Mouse (Mus musculus) myocyte (in vitro differentiated cells): ENCODE measurements around the gene Osbpl5. TPM values are rescaled to one million over a fixed set of nuclear protein-coding genes. Genes with fewer than 3 reads are reported as not detected.
A peak's percentile ranks its signal among the peaks of the same experiment; 100 is the strongest.

Experiments
- H3K27me3 ChIP-seq: one replicate; pipeline ENCODE4 v1.6.1; 2011; ENCODE audit not compliant: control insufficient read depth, insufficient read depth, insufficient read length
- H3K36me3 ChIP-seq: one replicate; pipeline ENCODE4 v1.6.1; 2011; ENCODE audit not compliant: control insufficient read depth, insufficient read depth
- H3K4me2 ChIP-seq: one replicate; pipeline ENCODE4 v1.6.1; 2011; ENCODE audit warnings: low read depth, control low read depth
- H3K4me3 ChIP-seq: one replicate; pipeline ENCODE4 v1.5.1; 2011; ENCODE audit warnings: mild to moderate bottlenecking, control low read depth, moderate library complexity
- H3K79me2 ChIP-seq: one replicate; pipeline ENCODE4 v1.6.1; 2011; ENCODE audit not compliant: control insufficient read depth, insufficient read depth
- H3ac ChIP-seq: one replicate; pipeline ENCODE4 v1.6.1; 2011; ENCODE audit not compliant: control insufficient read depth, insufficient read length
- CEBPB ChIP-seq: IDR thresholded peaks from 2 replicates; pipeline ENCODE4 v1.6.1; 2011; ENCODE audit warnings: mild to moderate bottlenecking, moderate library complexity; ENCODE audit not compliant: poor library complexity, insufficient read depth, severe bottlenecking
- E2F4 ChIP-seq: IDR thresholded peaks from one replicate; pipeline ENCODE4 v1.6.1; 2011; ENCODE audit warnings: mild to moderate bottlenecking, control low read depth, moderate library complexity; ENCODE audit not compliant: insufficient read depth
- MAX ChIP-seq: IDR thresholded peaks from one replicate; pipeline ENCODE4 v1.6.1; 2011; ENCODE audit warnings: low read depth, mild to moderate bottlenecking, control low read depth
- MYOD1 ChIP-seq, 3 experiments: IDR thresholded peaks; one replicate each; pipeline ENCODE4 v1.6.1; 2011; ENCODE audit warnings: control low read depth in 2 of 3, low read depth in 2 of 3, mild to moderate bottlenecking in 2 of 3, moderate library complexity in 1 of 3; ENCODE audit not compliant: insufficient read length in 2 of 3, control insufficient read depth in 1 of 3
- MYOG ChIP-seq, 3 experiments: IDR thresholded peaks; one replicate each; pipeline ENCODE4 v1.6.1; 2011; ENCODE audit warnings: control low read depth in 2 of 3, low read depth in 2 of 3, mild to moderate bottlenecking in 2 of 3; ENCODE audit not compliant: insufficient read length in 2 of 3, control insufficient read depth in 1 of 3, insufficient read depth in 1 of 3
- POLR2A ChIP-seq: IDR thresholded peaks from one replicate; pipeline ENCODE4 v1.6.1; 2011; ENCODE audit warnings: low read depth, mild to moderate bottlenecking, control low read depth, moderate library complexity; ENCODE audit not compliant: insufficient read length
- POLR2AphosphoS2 ChIP-seq: IDR thresholded peaks from one replicate; pipeline ENCODE4 v1.6.1; 2011; ENCODE audit warnings: low read depth, control low read depth; ENCODE audit not compliant: insufficient read length
- REST ChIP-seq: IDR thresholded peaks from one replicate; pipeline ENCODE4 v1.6.1; 2011; ENCODE audit warnings: mild to moderate bottlenecking, control low read depth, moderate library complexity; ENCODE audit not compliant: insufficient read depth, insufficient read length
- SRF ChIP-seq: IDR thresholded peaks from one replicate; pipeline ENCODE4 v1.6.1; 2011; ENCODE audit warnings: low read depth; ENCODE audit not compliant: control insufficient read depth, insufficient read length
- TCF12 ChIP-seq: IDR thresholded peaks from one replicate; pipeline ENCODE4 v1.6.1; 2011; ENCODE audit warnings: mild to moderate bottlenecking, control low read depth; ENCODE audit not compliant: poor library complexity, insufficient read depth, severe bottlenecking
- TCF3 ChIP-seq: IDR thresholded peaks from one replicate; pipeline ENCODE4 v1.6.1; 2011; ENCODE audit warnings: low read depth, control low read depth; ENCODE audit not compliant: insufficient read length
- USF1 ChIP-seq: IDR thresholded peaks from one replicate; pipeline ENCODE4 v1.6.1; 2011; ENCODE audit warnings: low read depth, mild to moderate bottlenecking, control low read depth, moderate library complexity
- polyA plus RNA-seq: library from polyadenylated mRNA; unstranded; fragments of >200 nt; fragmentation: generic; extraction: Trizol; gene quantifications from one replicate; pipeline ENCODE4 v1.2.1, GENCODE M21; 2012; ENCODE audit warnings: missing spikeins

Gene Osbpl5
- polyA plus RNA-seq, 1 experiment = 49.6 TPM

GRCm38 (mm10) chr7:143717811-143718210 lies 39.0 kb downstream of the Osbpl5 start:
- Histone ChIP-seq H3K27me3 (no peaks in the 10 kb centered on the region), H3K79me2 (peaks cover 14% of the 10 kb centered on the region), H3K36me3 (peaks cover 3% of the 10 kb centered on the region), H3K4me2 (no peak overlapping the region), H3K4me3 (no peak overlapping the region), H3ac (no peak overlapping the region)
- TF ChIP-seq TCF3 = no peak
- TF ChIP-seq SRF = no peak
- no peak for TF ChIP-seq CEBPB
- no peak for TF ChIP-seq E2F4

GRCm38 (mm10) chr7:143713421-143713820 lies 43.4 kb downstream of the Osbpl5 start:
- H3K36me3 ChIP-seq = peaks cover 7% of the 10 kb centered on the region
- no peaks in the 10 kb centered on the region for H3K79me2 ChIP-seq
- H3K4me3 ChIP-seq = no peak overlapping the region
- H3K4me2 ChIP-seq = no peak overlapping the region
- no peaks in the 10 kb centered on the region for H3K27me3 ChIP-seq
- no peak overlapping the region for H3ac ChIP-seq
- TF ChIP-seq MYOG (IDR thresholded peaks at IDR 0.05; ENCODE audit: control insufficient read depth in 1 of 3, insufficient read depth in 1 of 3, insufficient read length in 2 of 3, low read depth in 2 of 3) = no peak
- no peak for TF ChIP-seq POLR2AphosphoS2
- no peak for TF ChIP-seq TCF3
- no peak for TF ChIP-seq USF1
- no peak for TF ChIP-seq REST
- TF ChIP-seq MAX = no peak
- no peak for TF ChIP-seq MYOD1 (IDR thresholded peaks at IDR 0.05; ENCODE audit: control insufficient read depth in 1 of 3, insufficient read length in 2 of 3, low read depth in 2 of 3)
- no peak for TF ChIP-seq CEBPB
- no peak for TF ChIP-seq POLR2A
- no peak for TF ChIP-seq E2F4
- TF ChIP-seq SRF = no peak
- TF ChIP-seq TCF12 = no peak

GRCm38 (mm10) chr7:143712771-143713348 lies 43.9 kb downstream of the Osbpl5 start:
- Histone ChIP-seq H3K4me3 (no peak overlapping the region), H3K27me3 (no peaks in the 10 kb centered on the region), H3ac (no peak overlapping the region), H3K36me3 (peaks cover 11% of the 10 kb centered on the region), H3K79me2 (no peaks in the 10 kb centered on the region), H3K4me2 (no peak overlapping the region)
- TF ChIP-seq POLR2A (no peak), MYOD1 (IDR thresholded peaks at IDR 0.05; ENCODE audit: control insufficient read depth in 1 of 3, insufficient read length in 2 of 3, low read depth in 2 of 3) (peak in 1 of 3 experiments; percentile 26), TCF3 (no peak), MYOG (IDR thresholded peaks at IDR 0.05; ENCODE audit: control insufficient read depth in 1 of 3, insufficient read depth in 1 of 3, insufficient read length in 2 of 3, low read depth in 2 of 3) (peak in 1 of 3 experiments; percentile 35), E2F4 (no peak)

GRCm38 (mm10) chr7:143712023-143712422 lies 44.8 kb downstream of the Osbpl5 start:
- no peak overlapping the region for H3ac ChIP-seq
- TF ChIP-seq E2F4 (no peak), SRF (no peak), MAX (no peak), POLR2AphosphoS2 (no peak), CEBPB (no peak), MYOD1 (IDR thresholded peaks at IDR 0.05; ENCODE audit: control insufficient read depth in 1 of 3, insufficient read length in 2 of 3, low read depth in 2 of 3) (no peak), MYOG (IDR thresholded peaks at IDR 0.05; ENCODE audit: control insufficient read depth in 1 of 3, insufficient read depth in 1 of 3, insufficient read length in 2 of 3, low read depth in 2 of 3) (no peak), TCF3 (no peak), POLR2A (no peak), USF1 (no peak), TCF12 (no peak), REST (no peak)
- H3K4me2 ChIP-seq = no peak overlapping the region
- H3K36me3 ChIP-seq = peaks cover 13% of the 10 kb centered on the region
- H3K4me3 ChIP-seq = no peak overlapping the region
- H3K27me3 ChIP-seq = no peaks in the 10 kb centered on the region
- no peaks in the 10 kb centered on the region for H3K79me2 ChIP-seq

GRCm38 (mm10) chr7:143711381-143711780 lies 45.4 kb downstream of the Osbpl5 start:
- H3K36me3 ChIP-seq = peaks cover 13% of the 10 kb centered on the region
- H3K79me2 ChIP-seq = no peaks in the 10 kb centered on the region
- TF ChIP-seq POLR2A = no peak
- H3K4me2 ChIP-seq = no peak overlapping the region
- no peak overlapping the region for H3ac ChIP-seq
- no peaks in the 10 kb centered on the region for H3K27me3 ChIP-seq
- H3K4me3 ChIP-seq = no peak overlapping the region
